Mouse (Mus musculus): ENCODE measurements around the gene Slc26a10. TPM values are rescaled to one million over a fixed set of nuclear protein-coding genes. Genes with fewer than 3 reads are reported as not detected.
A peak's percentile ranks its signal among the peaks of the same experiment; 100 is the strongest.

The Slc26a10 gene
- total RNA-seq, 2 experiments from 2014 or later = 3.8 TPM

- no peak overlapping the region for H3K4me3 ChIP-seq
- H3K27ac ChIP-seq = peak overlapping the region; percentile 65; the same call in 1 of the 2 replicates
- TF ChIP-seq CTCF (IDR thresholded peaks at IDR 0.05) = no peak
- no peak for DNase-seq (ENCODE audit: extremely low spot score in 1 of 2, low spot score in 2 of 2)
- intact Hi-C loops (cut with DNase I) = no loop called here
These were observed 226 bp upstream of the Slc26a10 start for GRCm38 (mm10) chr10:127180695-127181047.

- peak; percentile 13 to 20 for DNase-seq (ENCODE audit: extremely low spot score in 1 of 2, low spot score in 2 of 2)
- intact Hi-C loops (cut with DNase I) = no loop called here
- no peak for TF ChIP-seq CTCF (IDR thresholded peaks at IDR 0.05)
- peak overlapping the region; percentile 39 for H3K4me3 ChIP-seq
- no peak overlapping the region for H3K27ac ChIP-seq
These were observed 2.0 kb downstream of the Slc26a10 start for GRCm38 (mm10) chr10:127178286-127179027.

- peak; percentile 70 to 80 for DNase-seq (ENCODE audit: extremely low spot score in 1 of 2, low spot score in 2 of 2)
- no peak overlapping the region for H3K27ac ChIP-seq
- TF ChIP-seq CTCF (IDR thresholded peaks at IDR 0.05) = peak; percentile 88
- peak overlapping the region; percentile 39 for H3K4me3 ChIP-seq
- intact Hi-C loops (cut with DNase I) = loop anchor here (2.0 kb wide), 1 partner anchor 51 kb away; no protein-coding TSS in a partner anchor
These were observed 2.7 kb downstream of the Slc26a10 start for GRCm38 (mm10) chr10:127177719-127178118.

- Histone ChIP-seq H3K27ac (no peak overlapping the region), H3K4me3 (no peak overlapping the region)
- DNase-seq (ENCODE audit: extremely low spot score in 1 of 2, low spot score in 2 of 2) = no peak
- intact Hi-C loops (cut with DNase I) = loop anchor here (2.0 kb wide), 1 partner anchor 52 kb away; no protein-coding TSS in a partner anchor
- TF ChIP-seq CTCF (IDR thresholded peaks at IDR 0.05) = no peak
These were observed 3.2 kb downstream of the Slc26a10 start for GRCm38 (mm10) chr10:127177235-127177634.

GRCm38 (mm10) chr10:127176756-127177155 is 3.7 kb downstream of the Slc26a10 start:
- Histone ChIP-seq H3K4me3 (no peak overlapping the region), H3K27ac (no peak overlapping the region)
- DNase-seq (ENCODE audit: extremely low spot score in 1 of 2, low spot score in 2 of 2) = no peak
- no peak for TF ChIP-seq CTCF (IDR thresholded peaks at IDR 0.05)
- intact Hi-C loops (cut with DNase I) = loop anchor here (2.0 kb wide), 1 partner anchor 52 kb away; no protein-coding TSS in a partner anchor

GRCm38 (mm10) chr10:127176228-127176627 is 4.2 kb downstream of the Slc26a10 start:
- Histone ChIP-seq H3K27ac (no peak overlapping the region), H3K4me3 (no peak overlapping the region)
- intact Hi-C loops (cut with DNase I) = loop anchor here (2.0 kb wide), 1 partner anchor 53 kb away; no protein-coding TSS in a partner anchor
- no peak; the same call in 1 of the 2 replicates for TF ChIP-seq CTCF (IDR thresholded peaks at IDR 0.05)
- no peak for DNase-seq (ENCODE audit: extremely low spot score in 1 of 2, low spot score in 2 of 2)

- TF ChIP-seq CTCF (IDR thresholded peaks at IDR 0.05) = no peak
- H3K4me3 ChIP-seq = no peak overlapping the region
- no peak overlapping the region for H3K27ac ChIP-seq
- DNase-seq (ENCODE audit: extremely low spot score in 1 of 2, low spot score in 2 of 2) = peak in 1 of 2 experiments; percentile 8
- intact Hi-C loops (cut with DNase I) = no loop called here
These were observed 6.3 kb downstream of the Slc26a10 start for GRCm38 (mm10) chr10:127174170-127174569.

GRCm38 (mm10) chr10:127173148-127174065 is 7.0 kb downstream of the Slc26a10 start:
- no peak overlapping the region for H3K4me3 ChIP-seq
- intact Hi-C loops (cut with DNase I) = no loop called here
- H3K27ac ChIP-seq = no peak overlapping the region
- peak in 1 of 2 experiments; percentile 7 for DNase-seq (ENCODE audit: extremely low spot score in 1 of 2, low spot score in 2 of 2)
- TF ChIP-seq CTCF (IDR thresholded peaks at IDR 0.05) = no peak

- DNase-seq (ENCODE audit: extremely low spot score in 1 of 2, low spot score in 2 of 2) = peak in 1 of 2 experiments; percentile 11
- intact Hi-C loops (cut with DNase I) = no loop called here
- no peak for TF ChIP-seq CTCF (IDR thresholded peaks at IDR 0.05)
- H3K4me3 ChIP-seq = no peak overlapping the region
- H3K27ac ChIP-seq = no peak overlapping the region
These were observed 8.7 kb downstream of the Slc26a10 start for GRCm38 (mm10) chr10:127171631-127172200.

- intact Hi-C loops (cut with DNase I) = no loop called here
- Histone ChIP-seq H3K4me3 (peak overlapping the region; percentile 6), H3K27ac (no peak overlapping the region)
- TF ChIP-seq CTCF (IDR thresholded peaks at IDR 0.05) = peak; percentile 70
- DNase-seq (ENCODE audit: extremely low spot score in 1 of 2, low spot score in 2 of 2) = peak; percentile 67 to 73
These were observed 9.6 kb downstream of the Slc26a10 start for GRCm38 (mm10) chr10:127170837-127171272.

GRCm38 (mm10) chr10:127170002-127170401 is 10.4 kb downstream of the Slc26a10 start:
- H3K4me3 ChIP-seq = no peak overlapping the region
- TF ChIP-seq CTCF (IDR thresholded peaks at IDR 0.05) = no peak; the same call in none of the 2 replicates
- no peak overlapping the region for H3K27ac ChIP-seq
- DNase-seq (ENCODE audit: extremely low spot score in 1 of 2, low spot score in 2 of 2) = peak; percentile 33 to 40
- intact Hi-C loops (cut with DNase I) = no loop called here
